Mouse (Mus musculus) CH12.LX (cell line): ENCODE results near the gene Rasgrp2. TPM values are rescaled to one million over a fixed set of nuclear protein-coding genes. Genes with fewer than 3 reads are reported as not detected.

ENCODE experiments used
- DNase-seq: peaks from one replicate; pipeline ENCODE4 v3.0.0-alpha.2; 2013; ENCODE audit errors: extremely low read depth
- H3K27ac ChIP-seq: 2 replicates; pipeline ENCODE4 v1.5.1; 2012; ENCODE audit warnings: low read depth, mild to moderate bottlenecking, control low read depth, moderate library complexity; ENCODE audit not compliant: insufficient read depth
- H3K27me3 ChIP-seq: replicated peaks from 2 replicates; pipeline ENCODE3; 2012; ENCODE audit warnings: inconsistent platforms
- H3K36me3 ChIP-seq, 2 experiments: replicated peaks in 1 of 2; 2 replicates each; pipeline versions ENCODE3 to v1.6.1; 2012; ENCODE audit warnings: inconsistent platforms in 1 of 2, low read length in 1 of 2, mild to moderate bottlenecking in 1 of 2, mixed read lengths in 1 of 2, moderate library complexity in 1 of 2; ENCODE audit not compliant: control insufficient read depth in 1 of 2, insufficient read depth in 1 of 2
- H3K4me1 ChIP-seq, 2 experiments: 2 replicates each; pipeline ENCODE4 v1.6.1; 2012; ENCODE audit warnings: inconsistent platforms in 1 of 2, moderate library complexity in 1 of 2; ENCODE audit not compliant: insufficient read depth in 2 of 2, control insufficient read depth in 1 of 2
- H3K4me2 ChIP-seq: 2 replicates; pipeline ENCODE4 v1.6.1; 2012; ENCODE audit warnings: low read depth, mild to moderate bottlenecking, control low read depth; ENCODE audit not compliant: poor library complexity, insufficient read depth, severe bottlenecking
- H3K4me3 ChIP-seq, 3 experiments: fragments of 150-350 bp in 1 of 3; sonication (generic) in 1 of 3; replicated peaks in 1 of 3; 2 replicates each; pipeline versions ENCODE3 to v1.5.1; 2011 to 2012; ENCODE audit warnings: low read depth in 2 of 3, low read length in 2 of 3, mild to moderate bottlenecking in 2 of 3, moderate library complexity in 2 of 3, control low read depth in 1 of 3, improper control_type of control experiment in 1 of 3, inconsistent platforms in 1 of 3, mixed read lengths in 1 of 3; ENCODE audit not compliant: poor library complexity in 1 of 3
- H3K79me2 ChIP-seq: replicated peaks from 2 replicates; pipeline ENCODE4 v1.6.1; 2012; ENCODE audit warnings: mild to moderate bottlenecking, moderate library complexity; ENCODE audit not compliant: control insufficient read depth, poor library complexity, insufficient read depth, severe bottlenecking; ENCODE audit errors: extremely low read depth
- H3K9ac ChIP-seq: 2 replicates; pipeline ENCODE4 v1.6.1; 2012; ENCODE audit warnings: low read depth, mild to moderate bottlenecking, control low read depth, moderate library complexity; ENCODE audit not compliant: insufficient read depth
- H3K9me3 ChIP-seq: replicated peaks from 2 replicates; pipeline ENCODE3; 2012; ENCODE audit warnings: low read length, inconsistent platforms, mixed read lengths
- BHLHE40 ChIP-seq: IDR thresholded peaks from 2 replicates; pipeline ENCODE4 v1.6.1; 2011; ENCODE audit warnings: mild to moderate bottlenecking, low read depth, low read length, improper control_type of control experiment
- CHD1 ChIP-seq: IDR thresholded peaks from 2 replicates; pipeline ENCODE4 v1.6.1; 2012; ENCODE audit warnings: low read depth, low read length, improper control_type of control experiment, inconsistent platforms
- CHD2 ChIP-seq: IDR thresholded peaks from 2 replicates; pipeline ENCODE4 v1.6.1; 2011; ENCODE audit warnings: low read length, improper control_type of control experiment
- CTCF ChIP-seq, 2 experiments: IDR thresholded peaks in 1 of 2; conservative IDR thresholded peaks in 1 of 2; 2 replicates each; pipeline ENCODE4 v1.5.1; 2011 to 2012; ENCODE audit warnings: low read depth in 2 of 2, low read length in 2 of 2, improper control_type of control experiment in 1 of 2, inconsistent platforms in 1 of 2, mild to moderate bottlenecking in 1 of 2, moderate library complexity in 1 of 2
- E2F4 ChIP-seq: IDR thresholded peaks from 2 replicates; pipeline ENCODE4 v1.6.1; 2011; ENCODE audit warnings: low read depth, low read length, improper control_type of control experiment; ENCODE audit not compliant: insufficient replicate concordance
- ELF1 ChIP-seq: IDR thresholded peaks from 2 replicates; pipeline ENCODE4 v1.6.1; 2014; ENCODE audit warnings: low read depth, mild to moderate bottlenecking, inconsistent platforms, low read length, improper control_type of control experiment
- EP300 ChIP-seq: IDR thresholded peaks from 2 replicates; pipeline ENCODE4 v1.6.1; 2011; ENCODE audit warnings: low read length, improper control_type of control experiment
- ETS1 ChIP-seq: conservative IDR thresholded peaks from 2 replicates; pipeline ENCODE4 v1.6.1; 2012; ENCODE audit warnings: low read depth, mild to moderate bottlenecking, inconsistent platforms, low read length, improper control_type of control experiment, moderate library complexity
- GABPA ChIP-seq: IDR thresholded peaks from 2 replicates; pipeline ENCODE4 v1.6.1; 2012; ENCODE audit warnings: low read depth, low read length, improper control_type of control experiment, inconsistent platforms; ENCODE audit not compliant: insufficient replicate concordance
- HCFC1 ChIP-seq: IDR thresholded peaks from 2 replicates; pipeline ENCODE4 v1.6.1; 2012; ENCODE audit warnings: low read depth, mild to moderate bottlenecking, inconsistent platforms, low read length, improper control_type of control experiment
- IRF4 ChIP-seq: IDR thresholded peaks from 2 replicates; pipeline ENCODE4 v1.6.1; 2014; ENCODE audit warnings: low read depth, mild to moderate bottlenecking, inconsistent platforms, low read length, improper control_type of control experiment
- JUN ChIP-seq: IDR thresholded peaks from 2 replicates; pipeline ENCODE4 v1.6.1; 2011; ENCODE audit warnings: low read depth, mild to moderate bottlenecking, low read length, improper control_type of control experiment, moderate library complexity; ENCODE audit not compliant: insufficient read depth
- JUND ChIP-seq: conservative IDR thresholded peaks from 2 replicates; pipeline ENCODE4 v1.6.1; 2011; ENCODE audit warnings: low read depth, low read length, improper control_type of control experiment
- KAT2A ChIP-seq: IDR thresholded peaks from 2 replicates; pipeline ENCODE4 v1.6.1; 2012; ENCODE audit warnings: low read length, improper control_type of control experiment, inconsistent platforms; ENCODE audit not compliant: insufficient replicate concordance
- MAFK ChIP-seq: IDR thresholded peaks from 2 replicates; pipeline ENCODE4 v1.6.1; 2011; ENCODE audit warnings: low read length, improper control_type of control experiment; ENCODE audit not compliant: insufficient replicate concordance
- MAX ChIP-seq: IDR thresholded peaks from 2 replicates; pipeline ENCODE4 v1.6.1; 2011; ENCODE audit warnings: low read length, improper control_type of control experiment
- MAZ ChIP-seq: IDR thresholded peaks from 2 replicates; pipeline ENCODE4 v1.6.1; 2012; ENCODE audit warnings: low read depth, mild to moderate bottlenecking, inconsistent platforms, low read length, improper control_type of control experiment, moderate library complexity
- MEF2A ChIP-seq: IDR thresholded peaks from 2 replicates; pipeline ENCODE4 v1.6.1; 2014; ENCODE audit warnings: low read depth, mild to moderate bottlenecking, inconsistent platforms, low read length, improper control_type of control experiment, borderline replicate concordance
- MXI1 ChIP-seq: IDR thresholded peaks from 2 replicates; pipeline ENCODE4 v1.6.1; 2011; ENCODE audit warnings: mild to moderate bottlenecking, low read depth, low read length, improper control_type of control experiment
- MYC ChIP-seq: IDR thresholded peaks from 2 replicates; pipeline ENCODE4 v1.6.1; 2011; ENCODE audit warnings: low read depth, mild to moderate bottlenecking, improper control_type of control experiment, low read length
- NELFE ChIP-seq: IDR thresholded peaks from 2 replicates; pipeline ENCODE4 v1.6.1; 2011; ENCODE audit warnings: low read depth, low read length, improper control_type of control experiment
- NRF1 ChIP-seq: IDR thresholded peaks from 2 replicates; pipeline ENCODE4 v1.6.1; 2014; ENCODE audit warnings: low read depth, mild to moderate bottlenecking, inconsistent platforms, low read length, improper control_type of control experiment, moderate library complexity
- PAX5 ChIP-seq: IDR thresholded peaks from 2 replicates; pipeline ENCODE4 v1.6.1; 2012; ENCODE audit warnings: low read length, inconsistent platforms, mixed read lengths
- POLR2A ChIP-seq: IDR thresholded peaks from 2 replicates; pipeline ENCODE4 v1.6.1; 2011; ENCODE audit warnings: low read depth, mild to moderate bottlenecking, improper control_type of control experiment, low read length
- POLR2AphosphoS2 ChIP-seq: IDR thresholded peaks from 2 replicates; pipeline ENCODE4 v1.6.1; 2011; ENCODE audit warnings: low read depth, low read length, improper control_type of control experiment
- RAD21 ChIP-seq: IDR thresholded peaks from 2 replicates; pipeline ENCODE4 v1.6.1; 2011; ENCODE audit warnings: low read depth, mild to moderate bottlenecking, low read length, improper control_type of control experiment, moderate library complexity
- RCOR1 ChIP-seq: conservative IDR thresholded peaks from 2 replicates; pipeline ENCODE4 v1.6.1; 2012; ENCODE audit warnings: low read depth, mild to moderate bottlenecking, inconsistent platforms, low read length, improper control_type of control experiment
- SIN3A ChIP-seq: IDR thresholded peaks from 2 replicates; pipeline ENCODE4 v1.6.1; 2012; ENCODE audit warnings: low read length, improper control_type of control experiment, inconsistent platforms
- SMC3 ChIP-seq: IDR thresholded peaks from 2 replicates; pipeline ENCODE4 v1.6.1; 2011; ENCODE audit warnings: low read depth, low read length, improper control_type of control experiment
- TBP ChIP-seq: conservative IDR thresholded peaks from 2 replicates; pipeline ENCODE4 v1.6.1; 2011; ENCODE audit warnings: low read depth, low read length, improper control_type of control experiment
- TCF12 ChIP-seq: IDR thresholded peaks from 2 replicates; pipeline ENCODE4 v1.6.1; 2014; ENCODE audit warnings: low read depth, mild to moderate bottlenecking, inconsistent platforms, low read length, improper control_type of control experiment
- UBTF ChIP-seq: IDR thresholded peaks from 2 replicates; pipeline ENCODE4 v1.6.1; 2012; ENCODE audit warnings: low read depth, mild to moderate bottlenecking, inconsistent platforms, low read length, improper control_type of control experiment, moderate library complexity
- USF1 ChIP-seq: IDR thresholded peaks from 2 replicates; pipeline ENCODE4 v1.6.1; 2014; ENCODE audit warnings: low read depth, mild to moderate bottlenecking, inconsistent platforms, low read length, improper control_type of control experiment
- USF2 ChIP-seq: conservative IDR thresholded peaks from 2 replicates; pipeline ENCODE4 v1.6.1; 2011; ENCODE audit warnings: low read depth, low read length, improper control_type of control experiment
- ZC3H11A ChIP-seq: IDR thresholded peaks from 2 replicates; pipeline ENCODE4 v1.6.1; 2012; ENCODE audit warnings: low read depth, mild to moderate bottlenecking, inconsistent platforms, low read length, improper control_type of control experiment
- ZKSCAN1 ChIP-seq: IDR thresholded peaks from 2 replicates; pipeline ENCODE4 v1.6.1; 2012; ENCODE audit warnings: low read depth, inconsistent platforms, low read length, improper control_type of control experiment, borderline replicate concordance
- ZMIZ1 ChIP-seq: IDR thresholded peaks from 2 replicates; pipeline ENCODE4 v1.6.1; 2012; ENCODE audit warnings: low read depth, mild to moderate bottlenecking, inconsistent platforms, low read length, improper control_type of control experiment
- ZNF384 ChIP-seq: IDR thresholded peaks from 2 replicates; pipeline ENCODE4 v1.6.1; 2012; ENCODE audit warnings: low read depth, low read length, improper control_type of control experiment, inconsistent platforms
- dilution Hi-C: fragments of 300-500 bp; cut with MboI; formaldehyde crosslinking; loops from 2 replicates; pipeline ENCODE4 v1.14.3; 2020; ENCODE audit warnings: low sequenced_read_pairs; ENCODE audit not compliant: extremely low pct_unique_long_range_greater_than_20kb, extremely low pct_ligation_motif_present
- in situ Hi-C: fragments of 300-500 bp; cut with MboI; formaldehyde crosslinking; loops from 3 replicates; pipeline ENCODE4 v1.14.3; 2019; ENCODE audit warnings: low sequenced_read_pairs, low pct_ligation_motif_present, low pct_unique_long_range_greater_than_20kb, mixed read lengths
- polyA plus RNA-seq: library from polyadenylated mRNA; unstranded; fragments of >175 nt; gene quantifications from 2 replicates; pipeline ENCODE4 v1.2.1, GENCODE M21; 2012; ENCODE audit warnings: low read depth; ENCODE audit not compliant: insufficient read length
- total RNA-seq, 2 experiments: library from RNA; depleted of rRNA; stranded (reverse); fragments of 300-350 nt in 1 of 2; fragments of >200 nt in 1 of 2; gene quantifications; 2 replicates each; pipeline ENCODE4 v1.2.3; 2012 to 2014

The Rasgrp2 gene
- total and polyA plus RNA-seq, 3 experiments = 9.3 to 26.0 (median 16.9) TPM

- Histone ChIP-seq H3K4me2 (no peak overlapping the region), H3K79me2 (no peaks in the 10 kb centered on the region), H3K36me3 (no peaks in the 10 kb centered on the region), H3K9ac (no peak overlapping the region), H3K27ac (no peak overlapping the region), H3K4me3 (no peak overlapping the region), H3K27me3 (peaks cover 57% of the 10 kb centered on the region), H3K9me3 (no peaks in the 10 kb centered on the region), H3K4me1 (peaks cover 6 to 51% of the 10 kb centered on the region in 2 experiments)
- DNase-seq = peak; percentile 78
- TF ChIP-seq NRF1 = no peak
- no peak for TF ChIP-seq NELFE
- TF ChIP-seq RCOR1 = no peak
- TF ChIP-seq CHD1 = no peak
- no peak for TF ChIP-seq ETS1
- peak; percentile 70 for TF ChIP-seq SMC3
- TF ChIP-seq MEF2A = no peak
- TF ChIP-seq ZC3H11A = no peak
- TF ChIP-seq MAX = no peak; the same call in 1 of the 2 replicates
- TF ChIP-seq PAX5 = no peak
- TF ChIP-seq ZMIZ1 = no peak
- TF ChIP-seq MXI1 = no peak
- peak; percentile 56 for TF ChIP-seq RAD21
- no peak for TF ChIP-seq USF2
- no peak for TF ChIP-seq E2F4
- TF ChIP-seq BHLHE40 = peak; percentile 92
- no peak for TF ChIP-seq EP300
- TF ChIP-seq IRF4 = no peak
- peak; percentile 92 for TF ChIP-seq HCFC1
- TF ChIP-seq MAZ = no peak
- TF ChIP-seq POLR2A = no peak
- no peak for TF ChIP-seq CHD2
- no peak for TF ChIP-seq POLR2AphosphoS2
- TF ChIP-seq ZNF384 = no peak
- TF ChIP-seq GABPA = no peak
- no peak for TF ChIP-seq MAFK
- no peak for TF ChIP-seq JUND
- peak; percentile 36; the same call in 1 of the 2 replicates for TF ChIP-seq ELF1
- TF ChIP-seq TCF12 = no peak
- TF ChIP-seq MYC = no peak
- TF ChIP-seq TBP = no peak
- TF ChIP-seq JUN = no peak
- no peak for TF ChIP-seq ZKSCAN1
- peak; percentile 41 to 81 for TF ChIP-seq CTCF (conservative IDR thresholded peaks at IDR 0.05 in 1 of 2, IDR thresholded peaks at IDR 0.05 in 1 of 2; ENCODE audit: low read depth in 2 of 2, low read length in 2 of 2)
- TF ChIP-seq USF1 = no peak
- no peak for TF ChIP-seq SIN3A
- TF ChIP-seq KAT2A = peak; percentile 60; the same call in 1 of the 2 replicates
- TF ChIP-seq UBTF = no peak
- dilution Hi-C loops = no loop called here
- in situ Hi-C loops = no loop called here
Measured at GRCm38 (mm10) chr19:6452030-6452494, 52.9 kb downstream of the Rasgrp2 start.
